Comparison of ENCODE assay signal across 14 mouse cellular contexts in the genomic region with DNA sequence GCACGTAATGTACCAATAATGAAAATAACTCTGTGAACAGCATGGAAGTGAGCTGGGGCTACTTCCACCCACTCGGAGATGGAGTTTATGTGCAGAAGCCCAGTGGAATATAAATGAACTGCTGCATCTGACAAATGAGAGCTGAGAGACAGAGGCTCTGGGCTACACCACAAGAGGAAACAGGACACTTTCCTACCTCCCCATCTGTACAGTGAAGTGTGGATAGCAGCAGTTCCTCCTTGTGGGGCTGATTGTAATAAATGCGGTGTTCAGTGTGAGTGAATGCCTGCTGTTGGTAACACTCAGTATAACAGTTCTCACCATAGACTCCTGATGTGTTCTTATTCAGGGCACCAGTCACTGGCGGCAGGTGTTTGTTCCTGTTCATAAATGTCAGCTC.
DNase-seq lines count a peak whose midpoint lies in the region; ATAC-seq and TF ChIP-seq lines count a peak whose summit lies in the region.
"Had no signal": no experiment of that assay in that cellular context is flagged by ENCODE, and none has a peak within 500 bp of the region (broad histone marks: within the 10 kb centered on the region; RNA-seq: fewer than 3 reads in every experiment).

No protein-coding gene starts in this region.

- H3K4me2 ChIP-seq in hindbrain, embryonic 16.5 days (ENCODE audit: low read length) = no peak overlapping the region
- no peak overlapping the region for H3K4me2 ChIP-seq in hindbrain, embryonic 14.5 days (replicated peaks)
- H3K4me2 ChIP-seq in forebrain, postnatal 0 days (ENCODE audit: low read depth) = no peak overlapping the region
- no peak overlapping the region for H3K4me2 ChIP-seq in heart, embryonic 11.5 days
- H3K4me2 ChIP-seq: heart, embryonic 15.5 days had no signal

- H3K4me3 ChIP-seq in hindbrain, embryonic 16.5 days (ENCODE audit: low read length) = no peak overlapping the region
- H3K4me3 ChIP-seq in hindbrain, embryonic 14.5 days (replicated peaks; ENCODE audit: low read length) = no peak overlapping the region
- no peak overlapping the region for H3K4me3 ChIP-seq in forebrain, postnatal 0 days (ENCODE audit: low read depth, low read length)
- H3K4me3 ChIP-seq in heart, embryonic 11.5 days (ENCODE audit: low read depth, low read length) = no peak overlapping the region
- H3K4me3 ChIP-seq: heart, embryonic 15.5 days; kidney, embryonic 15.5 days; megakaryocyte, embryonic 14.5 days had no signal

- H3K9ac ChIP-seq in hindbrain, embryonic 16.5 days (ENCODE audit: low read depth, low read length) = no peak overlapping the region
- no peak overlapping the region for H3K9ac ChIP-seq in hindbrain, embryonic 14.5 days
- no peak overlapping the region for H3K9ac ChIP-seq in forebrain, postnatal 0 days
- H3K9ac ChIP-seq in heart, embryonic 11.5 days (ENCODE audit: low read depth, low read length) = no peak overlapping the region
- H3K9ac ChIP-seq: heart, embryonic 15.5 days; kidney, embryonic 15.5 days had no signal

- WGBS in hindbrain, embryonic 16.5 days = 66% methylated on average over 4 of the region's 4 CpGs
- 64% methylated on average over 4 of the region's 4 CpGs for WGBS in hindbrain, embryonic 14.5 days
- 62% methylated on average over 4 of the region's 4 CpGs for WGBS in forebrain, postnatal 0 days
- 86% methylated on average over 4 of the region's 4 CpGs for WGBS in heart, embryonic 11.5 days (ENCODE audit: insufficient replicate concordance)

- no peaks in the 10 kb centered on the region for H3K9me3 ChIP-seq in hindbrain, embryonic 16.5 days (ENCODE audit: control insufficient read depth, low read length)
- H3K9me3 ChIP-seq in hindbrain, embryonic 14.5 days (ENCODE audit: control insufficient read depth, low read length) = no peaks in the 10 kb centered on the region
- no peaks in the 10 kb centered on the region for H3K9me3 ChIP-seq in forebrain, postnatal 0 days (ENCODE audit: low read length)
- H3K9me3 ChIP-seq in heart, embryonic 11.5 days (replicated peaks; ENCODE audit: control insufficient read depth, low read length) = no peaks in the 10 kb centered on the region
- H3K9me3 ChIP-seq: heart, embryonic 15.5 days; kidney, embryonic 15.5 days; megakaryocyte, embryonic 14.5 days had no signal

- no peaks in the 10 kb centered on the region for H3K27me3 ChIP-seq in hindbrain, embryonic 16.5 days (replicated peaks; ENCODE audit: control insufficient read depth, insufficient read depth, low read length)
- H3K27me3 ChIP-seq in hindbrain, embryonic 14.5 days (ENCODE audit: control insufficient read depth, insufficient read depth, low read length) = no peaks in the 10 kb centered on the region
- no peaks in the 10 kb centered on the region for H3K27me3 ChIP-seq in forebrain, postnatal 0 days (ENCODE audit: insufficient read depth, low read length)
- no peaks in the 10 kb centered on the region for H3K27me3 ChIP-seq in heart, embryonic 11.5 days (ENCODE audit: control insufficient read depth, insufficient read depth, low read length)
- H3K27me3 ChIP-seq: heart, embryonic 15.5 days; kidney, embryonic 15.5 days had no signal

- H3K27ac ChIP-seq in hindbrain, embryonic 16.5 days (ENCODE audit: low read depth, low read length) = no peak overlapping the region
- no peak overlapping the region for H3K27ac ChIP-seq in hindbrain, embryonic 14.5 days
- no peak overlapping the region for H3K27ac ChIP-seq in forebrain, postnatal 0 days (ENCODE audit: low read depth, low read length)
- no peak overlapping the region for H3K27ac ChIP-seq in heart, embryonic 11.5 days (ENCODE audit: low read depth, low read length)
- H3K27ac ChIP-seq: heart, embryonic 15.5 days; kidney, embryonic 15.5 days had no signal

- DNase-seq in hindbrain, embryonic 14.5 days (ENCODE audit: low spot score) = no peak
- DNase-seq in brain, adult 2 months (ENCODE audit: low read depth, low spot score) = peak; percentile 84
- DNase-seq in forebrain, postnatal 0 days = no peak
- DNase-seq in ovary, postnatal 14 days (ENCODE audit: low spot score) = no peak
- DNase-seq in kidney, adult 8-10 months = no peak
- DNase-seq: layer of hippocampus, postnatal 36 days; lung, adult 2 months had no signal

- no peaks in the 10 kb centered on the region for H3K36me3 ChIP-seq in hindbrain, embryonic 16.5 days (ENCODE audit: control insufficient read depth, insufficient read depth, low read length)
- H3K36me3 ChIP-seq in hindbrain, embryonic 14.5 days (replicated peaks; ENCODE audit: control insufficient read depth, insufficient read depth) = no peaks in the 10 kb centered on the region
- no peaks in the 10 kb centered on the region for H3K36me3 ChIP-seq in forebrain, postnatal 0 days (ENCODE audit: insufficient read depth)
- no peaks in the 10 kb centered on the region for H3K36me3 ChIP-seq in heart, embryonic 11.5 days (ENCODE audit: control insufficient read depth, insufficient read depth, low read length)
- H3K36me3 ChIP-seq: G1E; heart, embryonic 15.5 days; kidney, embryonic 15.5 days had no signal

- no peak for TF ChIP-seq CTCF in forebrain, postnatal 0 days (IDR thresholded peaks at IDR 0.05; ENCODE audit: low read depth)

- peaks cover 5% of the 10 kb centered on the region; the same call in 1 of the 2 replicates for H3K4me1 ChIP-seq in hindbrain, embryonic 16.5 days (ENCODE audit: control insufficient read depth, insufficient read depth, low read depth, low read length)
- no peaks in the 10 kb centered on the region for H3K4me1 ChIP-seq in hindbrain, embryonic 14.5 days (replicated peaks; ENCODE audit: control insufficient read depth, insufficient read depth, low read length)
- no peaks in the 10 kb centered on the region for H3K4me1 ChIP-seq in forebrain, postnatal 0 days (ENCODE audit: insufficient read depth)
- no peaks in the 10 kb centered on the region for H3K4me1 ChIP-seq in heart, embryonic 11.5 days (ENCODE audit: control insufficient read depth, insufficient read depth, low read length)
- H3K4me1 ChIP-seq: heart, embryonic 15.5 days had no signal

- ATAC-seq in hindbrain, embryonic 16.5 days = peak; percentile 34; the same call in 1 of the 2 replicates
- no peak for ATAC-seq in hindbrain, embryonic 14.5 days (ENCODE audit: low FRiP score)
- peak; percentile 32 for ATAC-seq in forebrain, postnatal 0 days
- ATAC-seq in megakaryocyte progenitor cell, adult 5-6 weeks (replicated peaks; ENCODE audit: poor library complexity) = peak; percentile 53
- ATAC-seq in heart, embryonic 11.5 days (replicated peaks; ENCODE audit: insufficient number of reproducible peaks, low FRiP score, low TSS enrichment) = no peak

Comparison
In these comparisons a context has a peak if more than half of its experiments do, and no peak if none do; other contexts are left out.
1. ATAC-seq: peak in hindbrain, embryonic 16.5 days (single experiment), forebrain, postnatal 0 days (single experiment) and megakaryocyte progenitor cell, adult 5-6 weeks (single experiment); none in hindbrain, embryonic 14.5 days (single experiment) and heart, embryonic 11.5 days (single experiment).